Mouse (Mus musculus): ENCODE results near the gene 8030411F24Rik. TPM values are rescaled to one million over a fixed set of nuclear protein-coding genes. Genes with fewer than 3 reads are reported as not detected.

Gene 8030411F24Rik
- total RNA-seq, 2 experiments from 2014 or later, result not detected

Other genes starting within 250 kb of the 8030411F24Rik start
- gene Nxt1, start 109.4 kb upstream of the 8030411F24Rik start, total RNA-seq (2021), result 10 to 100 TPM; 11.4 to 12.6 TPM
- 10 to 100 TPM; 21.2 to 21.6 TPM for gene Gzf1, start 101.0 kb upstream of the 8030411F24Rik start, total RNA-seq (2021)
- 100 to 1,000 TPM; 122 to 135 TPM for gene Napb, start 49.5 kb upstream of the 8030411F24Rik start, total RNA-seq (2021)
- gene Cstl1, start 31.7 kb upstream of the 8030411F24Rik start, total RNA-seq (2021), result under 1 TPM in 1 of 2 experiments, not detected in 1; 0.95 TPM
- not detected for gene Cst11, start 10.5 kb upstream of the 8030411F24Rik start, total RNA-seq (2021)
- gene Cst12, start 7.4 kb downstream of the 8030411F24Rik start, total RNA-seq (2021), result not detected
- not detected for gene Cst8, start 16.8 kb downstream of the 8030411F24Rik start, total RNA-seq (2021)
- under 1 TPM in 1 of 2 experiments, not detected in 1; 0.52 TPM for gene Cst13, start 38.1 kb downstream of the 8030411F24Rik start, total RNA-seq (2021)
- gene Cst9, start 53.1 kb downstream of the 8030411F24Rik start, total RNA-seq (2021), result not detected
- not detected for gene 9230104L09Rik, start 83.0 kb downstream of the 8030411F24Rik start, total RNA-seq (2021)
- gene Cst3, start 93.7 kb downstream of the 8030411F24Rik start, total RNA-seq (2021), result 100 to 1,000 TPM; 792 to 798 TPM
- gene Gm1330, start 221.2 kb downstream of the 8030411F24Rik start, total RNA-seq (2021), result not detected
- gene Gm10750, start 235.2 kb downstream of the 8030411F24Rik start, total RNA-seq (2021), result not detected